Mouse (Mus musculus): ENCODE data around the gene Unc119b.
"Not testable (repeated sequence)": the region's sequence is repeated elsewhere in the genome, so short reads cannot be mapped to it uniquely, and the experiment has no call there.

The Unc119b gene

GRCm38 (mm10) chr5:115081636-115082035 lies 53.1 kb downstream of the Unc119b start:
- no peak for DNase-seq

GRCm38 (mm10) chr5:115076144-115076901 lies 58.5 kb downstream of the Unc119b start:
- DNase-seq: peak; percentile 44 to 72

- DNase-seq: no peak
These were observed 60.0 kb downstream of the Unc119b start for GRCm38 (mm10) chr5:115074749-115075148.

- not testable (repeated sequence) for DNase-seq
These were observed 61.5 kb downstream of the Unc119b start for GRCm38 (mm10) chr5:115073306-115073705.

All from spleen, adult 18-20 months (tissue).